Mouse (Mus musculus) heart, adult 18-20 months (tissue): ENCODE data around the gene Ifi35. TPM values are rescaled to one million over a fixed set of nuclear protein-coding genes. Genes with fewer than 3 reads are reported as not detected.

Experiments
- microRNA-seq, 2 experiments: library from miRNA; unstranded; fragments of <30 nt; microRNA quantifications; one replicate each; pipeline ENCODE4 v1.2.0; 2022
- total RNA-seq, 2 experiments: library from RNA; stranded (reverse); gene quantifications; 2 replicates each; pipeline ENCODE4 v1.2.3; 2021

The Ifi35 gene
- total RNA-seq, 2 experiments from 2014 or later, result 14.0 to 16.2 TPM

Small RNAs within 50 kb of the gene (microRNA-seq; reads per million reads assigned to microRNA genes)
- 3.8 to 4.6 reads per million in 2 experiments for gene Mir6929

Other genes with a start within 250 kb of the Ifi35 start
- gene Ezh1, start 221.9 kb upstream of the Ifi35 start, total RNA-seq, result 10 to 100 TPM; 29.8 to 36.4 TPM
- 100 to 1,000 TPM in 1 of 2 experiments, 10 to 100 TPM in 1; 74.7 to 100 TPM for gene Ramp2, start 202.4 kb upstream of the Ifi35 start, total RNA-seq
- 100 to 1,000 TPM in 1 of 2 experiments, 10 to 100 TPM in 1; 87.3 to 107 TPM for gene Vps25, start 194.7 kb upstream of the Ifi35 start, total RNA-seq
- 10 to 100 TPM in 1 of 2 experiments, 1 to 10 TPM in 1; 9.4 to 12.9 TPM for gene Wnk4, start 187.8 kb upstream of the Ifi35 start, total RNA-seq
- gene Cntd1, start 169.4 kb upstream of the Ifi35 start, total RNA-seq, result under 1 TPM; 0.15 to 0.23 TPM
- 100 to 1,000 TPM in 1 of 2 experiments, 10 to 100 TPM in 1; 98.3 to 108 TPM for gene Coa3, start 169.3 kb upstream of the Ifi35 start, total RNA-seq
- 10 to 100 TPM; 85.4 to 96.5 TPM for gene Becn1, start 146.1 kb upstream of the Ifi35 start, total RNA-seq
- 10 to 100 TPM; 65.0 to 86.3 TPM for gene Psme3, start 132.2 kb upstream of the Ifi35 start, total RNA-seq
- gene Aoc2, start 123.3 kb upstream of the Ifi35 start, total RNA-seq, result 1 to 10 TPM; 1.2 to 2.2 TPM
- 10 to 100 TPM; 10.5 to 16.6 TPM for gene Aoc3, start 117.8 kb upstream of the Ifi35 start, total RNA-seq
- not detected for gene G6pc, start 80.8 kb upstream of the Ifi35 start, total RNA-seq
- 10 to 100 TPM; 18.5 to 22.9 TPM for gene Aarsd1, start 30.8 kb upstream of the Ifi35 start, total RNA-seq
- 10 to 100 TPM in 1 of 2 experiments, 1 to 10 TPM in 1; 6.0 to 10.3 TPM for gene Gm27029, start 23.6 kb upstream of the Ifi35 start, total RNA-seq
- 10 to 100 TPM; 11.0 to 11.2 TPM for gene Rundc1, start 23.3 kb upstream of the Ifi35 start, total RNA-seq
- gene Ptges3l, start 23.1 kb upstream of the Ifi35 start, total RNA-seq, result 10 to 100 TPM; 52.7 to 61.5 TPM
- 10 to 100 TPM; 45.0 to 48.0 TPM for gene Rpl27, start 6.1 kb upstream of the Ifi35 start, total RNA-seq
- gene Rnd2, start 16.6 kb downstream of the Ifi35 start, total RNA-seq, result 1 to 10 TPM; 5.1 to 6.2 TPM
- 10 to 100 TPM; 23.7 to 24.6 TPM for gene Vat1, start 17.8 kb downstream of the Ifi35 start, total RNA-seq
- under 1 TPM; 0.27 to 0.31 TPM for gene Brca1, start 103.5 kb downstream of the Ifi35 start, total RNA-seq
- 100 to 1,000 TPM in 1 of 2 experiments, 10 to 100 TPM in 1; 94.7 to 131 TPM for gene Nbr1, start 103.7 kb downstream of the Ifi35 start, total RNA-seq
- gene Tmem106a, start 133.8 kb downstream of the Ifi35 start, total RNA-seq, result 1 to 10 TPM; 3.2 to 5.9 TPM
- gene Gm11634, start 150.8 kb downstream of the Ifi35 start, total RNA-seq, result not detected
- gene Rdm1, start 178.8 kb downstream of the Ifi35 start, total RNA-seq, result 10 to 100 TPM; 43.7 to 52.3 TPM
- 10 to 100 TPM; 19.6 to 22.5 TPM for gene Arl4d, start 217.1 kb downstream of the Ifi35 start, total RNA-seq